ENCODE assay signal across 8 mouse cellular contexts in the genomic region with DNA sequence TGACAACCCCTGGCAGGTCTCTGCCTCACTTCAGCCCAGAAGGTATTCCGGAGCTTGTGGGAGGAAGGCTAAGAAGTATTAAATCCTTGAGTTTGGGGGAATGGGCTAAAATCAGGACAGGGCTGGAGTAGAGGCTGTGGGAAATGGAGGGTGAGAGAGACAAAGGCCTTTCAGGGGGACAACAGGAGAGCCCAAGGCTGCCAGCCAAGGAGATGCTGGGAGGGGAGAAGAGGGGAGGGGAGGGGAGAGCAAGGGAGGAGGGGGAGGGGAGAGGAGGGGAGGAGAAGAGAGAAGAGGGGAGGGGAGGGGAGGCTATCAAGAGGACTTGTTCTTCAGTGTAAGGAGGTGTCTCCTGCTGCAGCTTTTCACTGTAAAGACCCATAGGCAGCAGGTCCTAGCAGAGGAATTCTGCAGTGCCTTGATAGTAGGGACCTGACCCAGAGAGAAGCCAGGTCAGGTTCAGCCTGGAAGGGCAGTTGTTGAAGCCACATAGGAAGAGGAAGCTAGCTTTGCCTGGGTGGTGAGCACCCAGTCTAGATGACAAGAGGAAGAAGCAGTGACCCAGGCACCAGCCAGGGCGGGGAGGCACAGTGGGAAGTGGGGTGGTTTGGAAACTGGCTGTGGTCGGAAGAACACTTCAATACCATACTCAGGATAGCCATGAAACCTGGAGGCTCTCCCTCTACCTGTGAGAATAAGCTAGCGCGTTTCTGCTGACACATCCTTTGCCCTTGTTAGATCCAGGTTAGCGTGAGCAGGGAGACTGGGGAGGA. TPM values are rescaled to one million over a fixed set of nuclear protein-coding genes. Genes with fewer than 3 reads are reported as not detected.
DNase-seq lines count a peak whose midpoint lies in the region; ATAC-seq and TF ChIP-seq lines count a peak whose summit lies in the region.

No protein-coding gene starts in this region.

- no peaks in the 10 kb centered on the region for H3K27me3 ChIP-seq in forebrain, postnatal 0 days (ENCODE audit: insufficient read depth, low read length)
- H3K27me3 ChIP-seq in midbrain, embryonic 14.5 days (ENCODE audit: control insufficient read depth, insufficient read depth, low read length), result no peaks in the 10 kb centered on the region
- H3K27me3 ChIP-seq in kidney, embryonic 15.5 days, result 0 out of 2 replicates have a peak, but pooled peaks cover 3% of the 10 kb centered on the region

- no peak overlapping the region for H3K9ac ChIP-seq in forebrain, postnatal 0 days
- no peak overlapping the region for H3K9ac ChIP-seq in midbrain, embryonic 14.5 days (replicated peaks; ENCODE audit: low read length)
- no peak overlapping the region for H3K9ac ChIP-seq in kidney, embryonic 15.5 days

- 0 out of 2 replicates have a peak overlapping the region, but pooled peaks have one; percentile 35 for H3K27ac ChIP-seq in forebrain, postnatal 0 days (ENCODE audit: low read depth, low read length)
- H3K27ac ChIP-seq in midbrain, embryonic 14.5 days (replicated peaks; ENCODE audit: low read depth, low read length), result peak overlapping the region; percentile 26; the same call in 1 of the 2 replicates
- H3K27ac ChIP-seq in kidney, embryonic 15.5 days, result no peak overlapping the region

- ATAC-seq in forebrain, postnatal 0 days, result no peak
- no peak; the same call in 1 of the 2 replicates for ATAC-seq in midbrain, embryonic 14.5 days (ENCODE audit: low FRiP score, low TSS enrichment)
- no peak for ATAC-seq in kidney, embryonic 15.5 days (replicated peaks; ENCODE audit: low FRiP score)

- intact Hi-C loops in heart, postnatal 25 days (cut with DNase I), result no loop called here

- H3K4me1 ChIP-seq in forebrain, postnatal 0 days (ENCODE audit: insufficient read depth), result peaks cover 10% of the 10 kb centered on the region
- peaks cover 20% of the 10 kb centered on the region for H3K4me1 ChIP-seq in midbrain, embryonic 14.5 days (ENCODE audit: control insufficient read depth, insufficient read depth, low read length)
- H3K4me1 ChIP-seq in kidney, embryonic 15.5 days, result peaks cover 40% of the 10 kb centered on the region

- H3K36me3 ChIP-seq in forebrain, postnatal 0 days (ENCODE audit: insufficient read depth), result no peaks in the 10 kb centered on the region
- H3K36me3 ChIP-seq in midbrain, embryonic 14.5 days (ENCODE audit: control insufficient read depth, insufficient read depth, low read length), result no peaks in the 10 kb centered on the region
- H3K36me3 ChIP-seq in kidney, embryonic 15.5 days, result no peaks in the 10 kb centered on the region

- 84% methylated on average over 6 of the region's 6 CpGs for WGBS in forebrain, postnatal 0 days
- WGBS in midbrain, embryonic 14.5 days, result 82% methylated on average over 6 of the region's 6 CpGs
- WGBS in kidney, embryonic 15.5 days, result 79% methylated on average over 6 of the region's 6 CpGs

- no peaks in the 10 kb centered on the region for H3K9me3 ChIP-seq in forebrain, postnatal 0 days (ENCODE audit: low read length)
- no peaks in the 10 kb centered on the region for H3K9me3 ChIP-seq in midbrain, embryonic 14.5 days (ENCODE audit: control insufficient read depth, low read length)
- H3K9me3 ChIP-seq in kidney, embryonic 15.5 days (replicated peaks), result no peaks in the 10 kb centered on the region

- no peak overlapping the region for H3K4me3 ChIP-seq in forebrain, postnatal 0 days (ENCODE audit: low read depth, low read length)
- H3K4me3 ChIP-seq in midbrain, embryonic 14.5 days (replicated peaks; ENCODE audit: low read depth, low read length), result no peak overlapping the region
- no peak overlapping the region for H3K4me3 ChIP-seq in kidney, embryonic 15.5 days (replicated peaks)

- H3K4me2 ChIP-seq in forebrain, postnatal 0 days (ENCODE audit: low read depth), result no peak overlapping the region
- no peak overlapping the region; the same call in 1 of the 2 replicates for H3K4me2 ChIP-seq in midbrain, embryonic 14.5 days (ENCODE audit: low read length)
- no peak overlapping the region for H3K4me2 ChIP-seq in kidney, embryonic 15.5 days

- DNase-seq in heart, adult 11 months, result peak; percentile 96
- DNase-seq in heart, postnatal 25 days (ENCODE audit: low spot score), result no peak
- peak; percentile 78 to 81 for DNase-seq in B cell, adult 2 months
- no peak for DNase-seq in forebrain, postnatal 0 days
- DNase-seq in midbrain, embryonic 14.5 days, result peak; percentile 43
- DNase-seq in left cerebral cortex, adult 8-10 months (ENCODE audit: low spot score in 2 of 2), result no peak
- no peak for DNase-seq in left cerebral cortex, adult 11 months (ENCODE audit: low spot score)

- TF ChIP-seq CTCF in forebrain, postnatal 0 days (IDR thresholded peaks at IDR 0.05; ENCODE audit: low read depth), result no peak

RNA-seq across cellular contexts. Expression of a gene that starts 7.0 kb away (rescaled TPM):
- 100 to 1,000 TPM; 155 to 170 TPM for total RNA-seq in heart, postnatal 25 days (2021)
- total RNA-seq in forebrain, postnatal 0 days (2014; rRNA removed), result 16.2 and 19.9 TPM in 2 replicates
- 6.2 and 8.0 TPM in 2 replicates for polyA plus RNA-seq in forebrain, postnatal 0 days (2015; fragmentation: Nextera tagmentation; extraction: Ambion mirVana)
- 8.9 and 15.9 TPM in 2 replicates for polyA plus RNA-seq in midbrain, embryonic 14.5 days (2014; fragmentation: Nextera tagmentation; extraction: Ambion mirVana)
- total RNA-seq in left cerebral cortex, adult 8-10 months (2022), result 10 to 100 TPM; 28.1 to 32.8 (median 31.7) TPM
- 18.4 and 19.9 TPM in 2 replicates for polyA plus RNA-seq in kidney, embryonic 15.5 days (2015; fragmentation: Nextera tagmentation; extraction: Ambion mirVana)

Comparison
In these comparisons a context has a peak if more than half of its experiments do, and no peak if none do; other contexts are left out.
1. DNase-seq: peak in heart, adult 11 months (single experiment), B cell, adult 2 months (2 of 2) and midbrain, embryonic 14.5 days (single experiment); none in heart, postnatal 25 days (single experiment), forebrain, postnatal 0 days (single experiment), left cerebral cortex, adult 8-10 months (0 of 2) and left cerebral cortex, adult 11 months (single experiment).